Mouse (Mus musculus) layer of hippocampus, adult 9-11 months (tissue): ENCODE data around the gene Tecpr1.

ENCODE experiments used
- DNase-seq: peaks from one replicate; pipeline ENCODE4 v3.0.0; 2022

The Tecpr1 gene

DNA sequence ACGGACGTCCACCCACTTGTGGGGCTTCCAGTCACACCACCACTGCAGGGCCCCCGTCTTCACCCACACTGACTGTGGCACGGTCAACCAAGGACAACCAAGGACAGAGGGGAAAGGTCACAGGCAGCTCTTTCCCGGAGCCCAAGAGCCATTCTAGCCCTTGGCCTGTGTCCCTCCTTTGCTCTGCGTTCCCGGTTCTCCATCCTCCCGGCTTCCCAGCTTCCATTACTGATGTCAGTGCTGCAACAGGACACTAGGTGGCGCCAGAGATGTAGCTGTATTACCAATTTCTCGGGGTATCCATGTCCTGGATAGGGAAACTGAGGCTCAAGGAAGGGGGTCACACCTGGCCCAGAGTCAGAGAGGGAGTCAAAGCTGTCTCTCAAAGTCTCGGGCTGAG lies 15.9 kb downstream of the Tecpr1 start:
- DNase-seq, result peak; percentile 47

DNA sequence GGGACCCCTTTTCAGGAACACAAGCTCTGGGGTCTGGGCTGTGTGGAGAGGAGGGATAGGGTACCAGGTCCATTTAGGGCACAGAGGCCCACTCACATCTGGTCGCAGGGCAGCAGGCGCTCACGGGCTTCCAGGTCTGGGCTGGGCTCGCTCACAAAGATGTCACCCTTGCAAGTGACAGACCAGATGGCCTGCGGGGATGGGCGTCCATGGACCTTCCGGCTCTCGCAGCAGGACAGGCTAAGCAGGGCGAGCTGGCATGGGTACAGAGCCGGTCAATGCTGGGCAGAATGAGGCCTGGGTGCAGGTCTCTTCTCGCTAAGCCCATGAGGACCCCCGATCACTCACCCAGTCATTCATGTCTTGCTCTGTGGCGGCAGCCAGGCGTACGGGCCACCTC lies 17.3 kb downstream of the Tecpr1 start:
- DNase-seq, result no peak

DNA sequence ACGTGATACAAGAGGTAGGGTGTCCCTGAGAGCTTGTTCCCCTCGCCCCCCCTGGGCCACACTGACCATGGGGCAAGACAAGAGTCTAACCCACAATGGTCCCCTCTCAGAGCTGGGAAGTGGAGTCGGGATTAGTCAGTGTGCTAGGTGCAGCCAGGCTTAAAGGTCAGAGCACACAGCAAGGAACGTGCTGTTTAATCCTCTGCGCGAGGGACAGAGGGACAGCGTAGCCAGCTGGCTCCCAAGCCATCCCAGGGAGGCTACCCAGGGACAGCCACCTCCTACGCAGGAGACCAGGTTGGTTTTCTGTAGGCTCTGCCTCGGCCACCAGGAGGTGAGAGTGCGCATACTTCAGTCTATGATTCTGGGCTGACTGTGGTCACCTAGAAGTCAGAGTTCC lies 18.5 kb downstream of the Tecpr1 start:
- no peak for DNase-seq

DNA sequence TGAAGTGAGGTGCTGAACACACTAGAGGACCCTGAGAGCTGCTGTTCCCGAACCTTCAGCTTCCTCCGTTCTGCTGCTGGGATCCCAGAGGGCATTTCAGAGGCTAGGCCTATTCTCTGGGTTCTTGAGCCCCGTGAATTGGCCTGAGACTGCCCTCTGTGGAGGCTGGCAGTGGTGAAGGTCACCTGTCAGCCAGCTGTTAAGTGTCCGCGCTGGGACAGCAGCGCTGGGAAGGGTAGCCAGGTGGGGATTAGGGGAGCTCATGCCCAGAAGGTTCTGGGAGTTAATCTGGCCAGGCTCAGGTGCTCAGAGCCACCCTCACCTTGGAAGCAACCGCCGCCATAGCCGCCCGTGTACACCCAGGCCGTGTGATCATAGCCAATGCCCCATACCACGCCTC lies 19.1 kb downstream of the Tecpr1 start:
- DNase-seq, result no peak

DNA sequence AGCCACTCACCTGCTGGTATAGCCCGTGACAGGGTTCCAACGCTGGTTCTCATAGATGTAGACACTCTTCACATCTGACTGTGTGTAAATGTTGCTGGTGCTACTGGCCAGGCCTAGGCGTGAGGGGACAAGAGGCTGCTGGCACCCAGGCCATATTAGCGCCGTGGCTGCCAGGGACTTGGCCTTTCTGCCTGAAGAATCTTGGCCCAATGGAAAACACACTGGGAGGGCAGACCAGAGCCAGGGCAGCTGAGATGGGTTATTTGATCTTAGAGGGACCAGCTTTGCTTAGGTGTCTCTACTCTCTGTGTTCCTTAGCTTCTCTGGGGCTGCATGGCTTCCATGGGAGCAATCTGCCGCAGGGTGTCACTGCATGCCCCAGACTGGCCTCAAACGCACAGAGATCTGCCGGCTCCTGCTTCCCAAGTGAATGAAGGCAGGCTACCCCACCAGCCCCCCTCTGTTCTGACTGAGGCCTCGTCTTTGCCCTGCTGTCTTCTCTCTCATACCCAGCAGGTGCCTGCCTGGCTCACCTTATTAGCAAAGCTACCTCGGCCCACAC lies 19.9 kb downstream of the Tecpr1 start:
- DNase-seq, result no peak

DNA sequence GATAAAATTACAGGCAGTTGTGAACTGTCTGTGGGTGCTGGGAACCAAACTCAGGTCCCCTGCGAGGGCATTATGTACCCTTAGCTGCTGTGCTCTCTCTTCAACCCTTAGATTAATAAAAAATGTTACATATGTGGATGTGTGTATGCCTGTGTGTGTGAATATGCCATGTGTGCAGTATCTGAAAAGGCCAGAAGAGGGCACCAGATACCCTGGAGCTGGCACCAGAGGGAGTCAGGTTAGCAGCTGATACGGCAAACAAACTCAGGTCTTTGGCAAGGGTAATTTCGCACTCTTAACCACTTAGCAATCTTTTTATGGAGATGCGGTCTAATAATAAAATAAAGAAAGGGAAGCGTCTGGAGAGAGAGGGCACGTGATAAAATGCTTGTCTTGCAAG lies 21.0 kb downstream of the Tecpr1 start:
- DNase-seq, result no peak

DNA sequence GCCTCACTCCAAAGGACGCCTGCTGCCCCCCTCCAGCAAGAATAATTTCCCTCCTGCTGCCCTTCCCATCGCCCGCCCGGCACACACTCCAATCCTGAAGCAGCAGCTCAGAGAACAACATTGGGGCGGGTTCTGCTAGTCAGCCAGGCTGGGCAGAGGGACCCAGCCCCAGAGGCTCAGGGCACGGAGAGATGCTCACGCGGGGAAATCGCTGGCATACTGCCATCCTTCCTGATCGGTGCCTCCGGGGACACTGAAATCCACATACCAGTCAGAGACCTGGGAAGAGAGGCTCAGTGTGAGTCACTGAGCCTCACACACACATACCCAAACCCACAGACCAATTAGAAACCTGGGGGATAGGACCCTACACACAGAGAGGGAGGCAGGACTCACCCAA lies 22.8 kb downstream of the Tecpr1 start:
- no peak for DNase-seq

DNA sequence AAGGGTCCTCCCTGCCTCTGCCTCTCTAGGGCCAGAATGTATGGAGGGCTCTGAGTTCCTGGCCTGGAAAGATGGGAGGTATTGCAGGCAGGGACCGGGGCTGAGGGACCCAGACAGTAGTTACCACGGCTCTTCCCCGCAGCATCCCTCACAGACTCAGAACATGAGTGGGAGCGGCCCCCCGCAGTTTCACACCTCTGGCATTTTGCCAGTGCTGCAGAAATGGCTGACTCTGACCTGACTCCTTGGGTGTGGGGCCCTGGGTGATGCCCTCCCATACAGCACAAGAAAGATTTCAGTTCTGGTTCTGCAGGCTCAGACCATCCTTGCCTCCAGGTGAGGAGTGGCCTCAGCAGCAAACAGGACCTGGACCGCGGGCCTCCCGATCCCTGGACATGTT lies 27.8 kb downstream of the Tecpr1 start:
- DNase-seq, result no peak

DNA sequence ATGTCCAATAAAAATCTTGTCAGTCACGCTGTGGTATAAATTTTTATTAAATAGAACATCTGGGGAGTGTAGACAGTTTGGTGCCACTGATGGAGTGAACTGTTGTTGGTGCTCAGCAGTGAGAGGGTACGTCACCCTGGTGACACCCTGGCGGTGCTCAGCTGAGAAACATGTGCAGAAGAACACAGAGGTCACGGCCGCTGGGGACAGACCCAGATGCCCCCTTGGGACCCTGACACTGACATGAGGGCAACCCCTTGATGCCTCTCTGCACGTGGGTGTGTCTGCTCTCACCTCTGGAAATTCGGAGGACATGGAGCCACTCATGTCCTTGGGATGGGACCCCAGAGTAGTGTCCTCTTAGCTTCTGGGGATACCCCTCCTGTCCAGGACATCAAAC lies 29.0 kb downstream of the Tecpr1 start:
- no peak for DNase-seq

DNA sequence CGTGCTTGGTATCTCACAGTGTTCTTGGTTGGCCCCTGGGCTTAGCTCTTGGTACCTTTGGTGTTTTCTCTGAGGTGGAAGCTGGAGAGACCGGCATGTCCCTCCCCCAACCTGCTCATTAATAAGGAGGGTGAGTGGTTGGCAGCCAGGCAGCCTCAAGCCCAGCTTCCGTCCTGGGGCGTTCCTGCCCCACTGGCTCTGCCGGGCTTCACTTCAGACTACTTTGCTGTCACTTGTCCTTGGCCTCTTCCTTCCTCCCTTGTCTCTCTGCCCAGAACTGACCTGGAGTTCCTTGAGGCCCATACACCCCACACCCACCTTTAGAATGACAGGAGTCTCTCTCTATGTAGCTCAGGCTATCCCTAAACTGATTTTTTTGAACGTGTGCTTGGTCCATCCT lies 30.7 kb downstream of the Tecpr1 start:
- no peak for DNase-seq

DNA sequence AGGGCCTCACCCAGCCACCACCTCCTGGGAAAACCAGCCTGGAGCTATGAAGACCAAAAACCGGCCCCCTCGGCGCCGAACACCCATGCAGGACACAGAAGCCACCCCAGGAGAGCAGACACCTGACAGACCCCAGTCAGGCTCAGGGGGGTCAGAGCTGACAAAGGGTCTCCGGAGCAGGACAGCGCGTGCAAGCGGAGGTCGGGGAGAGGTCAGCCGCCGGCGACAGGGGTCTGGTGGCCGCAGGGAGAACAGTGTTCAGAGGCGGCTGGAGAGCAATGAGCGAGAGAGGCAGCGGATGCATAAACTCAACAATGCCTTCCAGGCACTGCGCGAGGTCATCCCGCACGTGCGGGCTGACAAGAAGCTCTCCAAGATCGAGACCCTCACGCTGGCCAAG lies 32.4 kb downstream of the Tecpr1 start:
- no peak for DNase-seq

DNA sequence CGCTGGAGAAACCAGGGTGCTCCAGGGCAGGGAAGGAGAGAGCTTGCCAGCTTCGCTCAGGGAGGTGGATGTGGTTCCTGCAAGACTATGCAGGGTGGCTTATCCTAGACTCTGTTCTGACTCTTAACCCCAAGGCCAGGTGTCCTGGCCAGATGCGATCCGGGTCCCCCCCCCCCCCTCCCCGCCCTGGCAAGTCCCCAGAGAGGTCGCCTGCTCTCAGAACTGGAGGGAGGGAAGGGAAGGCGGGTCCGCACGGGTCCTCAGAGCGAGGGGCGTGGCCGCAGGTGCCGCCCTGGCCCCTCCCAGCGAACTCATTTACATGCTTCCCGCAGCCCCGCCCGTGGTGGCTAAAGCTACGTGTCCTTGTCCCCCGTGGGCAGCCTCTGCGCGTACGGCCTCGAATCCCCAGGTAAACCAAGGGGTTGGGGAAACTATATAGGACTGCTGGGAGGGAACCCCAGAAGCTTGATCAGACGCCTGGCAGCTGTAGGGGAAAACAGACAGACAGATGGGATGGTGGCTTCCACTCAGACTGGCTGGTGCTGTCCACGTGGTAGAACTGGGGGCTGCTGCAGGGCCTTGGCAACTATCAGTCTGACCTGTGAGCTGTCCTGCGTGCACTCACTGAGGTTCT lies 33.3 kb downstream of the Tecpr1 start, which contains the start of gene Bhlha15:
Gene Bhlha15, plus strand, starts transcription at position 337 of the 634 bp plus-strand sequence.
- DNase-seq, result no peak

DNA sequence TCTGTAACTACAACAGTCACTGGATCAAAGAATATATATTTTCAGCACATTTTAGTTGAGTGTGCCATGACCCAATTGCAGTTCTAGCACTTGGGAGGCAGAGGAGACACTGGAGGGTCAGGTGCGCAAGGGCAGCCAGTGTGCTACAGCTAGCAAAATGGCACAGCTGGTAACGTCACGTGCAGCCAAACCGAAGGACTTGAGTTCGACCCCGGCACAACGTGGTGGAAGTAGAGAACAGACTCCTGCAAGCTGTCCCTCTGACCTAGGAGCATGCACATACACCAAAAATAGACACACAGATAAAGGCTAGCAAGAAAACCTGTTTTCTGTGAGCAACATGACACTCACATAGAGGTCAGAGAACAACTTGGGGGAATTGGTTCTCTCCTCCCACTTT lies 34.1 kb downstream of the Tecpr1 start:
- DNase-seq, result no peak

DNA sequence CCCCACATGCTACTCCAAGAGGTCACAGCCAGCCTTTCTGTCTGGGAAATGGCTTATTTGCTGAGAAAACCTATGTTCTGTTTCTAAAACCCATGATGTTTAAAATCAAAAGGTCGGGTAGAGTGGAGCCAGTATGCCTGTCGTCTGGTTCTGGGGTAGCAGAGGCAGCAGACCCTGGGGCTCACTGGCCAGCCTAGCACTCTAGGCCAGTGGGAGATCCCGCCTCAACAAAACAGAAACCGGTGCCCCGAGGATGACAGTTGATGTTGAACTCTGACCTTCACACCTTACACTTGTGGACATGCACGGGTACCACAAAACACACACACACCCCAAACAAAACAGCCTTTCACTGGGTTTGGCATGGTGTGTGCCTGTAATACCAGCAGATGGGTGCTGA lies 35.0 kb downstream of the Tecpr1 start:
- no peak for DNase-seq

DNA sequence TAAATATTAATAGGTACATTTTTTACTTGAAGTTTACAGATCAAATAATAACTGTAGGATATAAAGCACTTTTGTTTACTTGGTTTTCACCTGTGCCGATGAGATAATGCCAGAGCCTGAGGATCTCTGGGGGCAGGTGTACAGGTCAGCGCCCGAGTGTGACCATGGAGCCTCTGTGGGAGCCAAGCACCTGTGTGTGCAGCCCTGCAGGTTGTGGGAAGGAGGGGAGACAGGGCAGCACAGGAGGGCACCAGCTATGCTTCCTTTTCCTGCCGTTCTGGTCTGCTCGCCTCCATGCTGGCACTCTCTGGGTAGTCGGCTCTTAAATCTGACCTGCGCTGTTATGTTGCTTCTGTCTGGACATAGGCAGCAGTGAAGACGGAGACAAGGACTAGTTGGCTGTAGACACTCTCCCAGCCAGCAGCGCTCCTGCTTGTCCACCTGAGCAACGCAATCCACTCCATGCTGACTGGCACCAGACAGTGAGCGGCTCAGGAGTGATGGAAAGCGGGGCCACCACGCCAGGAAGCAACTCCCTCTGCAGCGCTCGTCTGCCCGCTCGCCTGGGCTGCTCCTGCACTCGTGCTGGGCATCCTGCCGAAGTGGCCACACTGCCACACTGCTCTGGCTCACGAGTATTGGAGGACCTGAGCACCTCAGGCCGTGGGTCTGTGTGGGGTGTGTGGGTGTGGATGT lies 38.9 kb downstream of the Tecpr1 start:
- DNase-seq, result no peak

DNA sequence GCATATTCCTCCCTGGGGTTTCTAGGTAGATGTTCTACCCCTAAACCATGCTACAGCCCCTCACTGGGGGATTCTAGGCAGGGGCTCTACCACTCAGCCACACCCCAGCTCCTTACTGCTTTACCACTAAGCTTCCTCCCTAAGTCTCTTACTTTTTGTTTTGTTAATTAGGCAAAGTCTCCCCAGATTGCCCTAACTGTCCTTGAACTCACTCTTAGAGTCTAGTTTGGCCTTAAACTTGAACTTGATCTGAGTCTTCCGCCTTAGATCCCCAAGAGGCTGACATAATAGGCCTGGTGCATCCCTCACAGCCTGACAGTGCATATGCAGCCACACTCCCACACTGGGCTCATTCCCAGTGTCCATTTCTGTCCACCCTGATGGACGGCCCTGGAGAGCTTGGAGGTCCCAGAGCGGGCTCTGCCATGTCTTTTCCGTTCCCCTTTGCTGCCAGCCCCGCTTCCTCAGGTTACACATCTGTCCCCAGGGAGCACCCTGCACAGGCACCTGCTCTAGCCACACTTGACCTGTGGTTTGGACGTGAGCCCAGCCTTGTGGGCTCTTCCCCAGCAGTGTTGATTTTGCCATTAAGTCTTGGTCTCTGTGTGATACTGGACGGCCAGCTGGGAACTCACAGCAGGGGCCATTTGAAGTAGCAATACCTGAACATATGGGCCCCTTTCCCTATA lies 39.6 kb downstream of the Tecpr1 start:
- no peak for DNase-seq

DNA sequence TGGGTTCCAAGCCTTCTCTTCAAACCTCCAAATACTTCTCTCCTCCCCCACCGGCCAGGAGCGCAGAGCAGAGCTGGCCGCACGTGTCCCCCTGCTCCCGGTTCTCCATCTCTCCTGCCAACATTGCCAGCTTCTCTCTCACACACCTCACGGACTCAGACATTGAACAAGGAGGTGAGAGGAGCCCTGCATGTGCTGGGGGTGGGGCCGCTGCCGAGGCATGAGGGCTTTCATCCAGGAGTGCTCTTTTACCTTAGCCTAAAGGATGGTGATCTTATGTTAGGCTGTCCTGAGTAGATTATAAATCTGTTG lies 40.2 kb downstream of the Tecpr1 start:
- no peak for DNase-seq

DNA sequence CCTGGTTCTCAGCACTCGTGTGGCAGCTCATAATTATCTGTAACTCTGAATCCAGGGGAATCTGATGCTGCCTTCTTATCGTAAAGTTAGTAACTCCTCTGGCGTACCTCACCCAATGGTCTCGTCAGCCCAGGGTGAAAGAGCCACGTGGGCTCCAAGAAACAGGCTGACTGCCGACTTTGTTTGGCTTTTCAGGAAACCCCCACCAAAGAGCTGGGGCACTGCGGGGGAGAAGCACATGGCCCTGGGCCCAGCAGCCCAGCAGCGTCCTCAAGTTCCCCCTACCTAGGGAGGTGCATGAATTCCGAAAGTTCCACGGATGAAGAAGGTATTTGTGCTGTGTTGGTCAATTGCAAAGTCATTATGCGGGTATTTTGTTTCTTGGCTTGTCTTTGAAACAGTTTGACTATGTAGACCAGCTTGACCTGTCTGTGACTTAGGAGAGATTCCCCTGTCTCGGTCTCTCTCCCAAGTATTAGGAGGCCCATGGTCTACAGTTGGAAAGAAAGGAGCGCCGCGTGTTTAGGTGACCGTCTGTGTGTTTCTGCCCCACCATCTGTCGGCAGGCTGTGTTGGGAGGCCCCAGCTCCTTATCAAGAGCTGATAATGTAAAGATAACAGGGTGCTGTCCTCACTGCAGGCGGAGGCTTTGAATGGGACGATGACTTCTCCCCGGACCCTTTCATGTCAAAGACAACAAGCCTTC lies 40.7 kb downstream of the Tecpr1 start:
- no peak for DNase-seq

DNA sequence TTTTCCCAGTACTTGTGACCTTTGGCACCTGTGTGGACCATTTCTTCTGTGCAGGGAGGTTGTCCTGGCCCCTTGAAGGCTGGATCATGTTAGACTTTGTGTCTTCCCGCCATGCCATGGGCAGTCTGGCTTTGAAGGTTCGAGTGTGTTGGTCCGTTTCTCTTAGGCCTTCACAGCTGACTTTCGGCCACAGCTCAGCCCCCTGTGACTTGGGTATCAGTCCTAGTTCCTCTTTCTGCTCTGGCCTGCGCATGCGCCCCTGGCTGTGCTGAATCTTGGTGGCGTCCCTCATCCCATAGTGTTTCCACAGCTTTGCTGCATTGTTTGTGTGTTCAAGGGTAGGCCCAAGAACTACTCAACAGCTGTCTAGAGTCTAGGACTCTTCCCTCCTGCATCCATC lies 42.2 kb downstream of the Tecpr1 start:
- no peak for DNase-seq

DNA sequence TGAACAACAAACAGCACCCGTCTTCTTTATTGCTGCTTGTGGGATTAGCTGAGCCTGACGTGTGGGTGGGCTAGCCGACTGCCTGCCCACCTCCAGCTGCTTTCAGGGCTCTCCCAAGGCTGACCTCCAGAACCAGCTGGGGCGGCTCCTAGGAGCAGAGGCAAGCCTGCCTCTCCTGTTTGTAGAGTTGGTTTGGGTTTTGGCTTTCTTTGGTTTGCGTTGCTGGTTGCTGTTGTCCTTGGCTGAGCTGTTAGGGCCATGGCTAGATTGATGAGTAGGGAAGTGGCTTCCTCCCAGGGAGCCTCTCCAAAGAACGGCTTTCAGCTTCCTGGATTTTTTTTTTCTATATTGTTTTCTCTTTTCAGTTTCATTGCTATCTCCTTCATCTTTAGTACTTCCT lies 45.2 kb downstream of the Tecpr1 start:
- no peak for DNase-seq

DNA sequence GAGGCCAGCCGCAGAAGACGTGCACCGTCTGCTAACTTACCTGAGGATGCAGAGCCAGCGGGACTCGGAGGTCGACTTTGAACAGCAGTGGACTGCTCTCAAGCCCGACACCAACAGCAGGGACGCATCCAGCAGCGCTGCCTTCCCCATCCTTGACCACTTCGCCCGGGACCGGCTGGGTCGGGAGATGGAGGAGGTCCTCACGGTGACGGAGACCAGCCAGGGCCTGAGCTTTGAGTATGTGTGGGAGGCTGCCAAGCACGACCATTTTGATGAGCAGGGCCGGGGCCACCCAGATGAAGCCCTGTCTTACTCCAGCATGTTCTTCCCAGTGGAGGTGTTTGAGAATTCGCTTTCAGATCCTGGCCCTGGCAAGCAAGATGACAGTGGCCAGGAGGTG lies 49.8 kb downstream of the Tecpr1 start:
- no peak for DNase-seq

DNA sequence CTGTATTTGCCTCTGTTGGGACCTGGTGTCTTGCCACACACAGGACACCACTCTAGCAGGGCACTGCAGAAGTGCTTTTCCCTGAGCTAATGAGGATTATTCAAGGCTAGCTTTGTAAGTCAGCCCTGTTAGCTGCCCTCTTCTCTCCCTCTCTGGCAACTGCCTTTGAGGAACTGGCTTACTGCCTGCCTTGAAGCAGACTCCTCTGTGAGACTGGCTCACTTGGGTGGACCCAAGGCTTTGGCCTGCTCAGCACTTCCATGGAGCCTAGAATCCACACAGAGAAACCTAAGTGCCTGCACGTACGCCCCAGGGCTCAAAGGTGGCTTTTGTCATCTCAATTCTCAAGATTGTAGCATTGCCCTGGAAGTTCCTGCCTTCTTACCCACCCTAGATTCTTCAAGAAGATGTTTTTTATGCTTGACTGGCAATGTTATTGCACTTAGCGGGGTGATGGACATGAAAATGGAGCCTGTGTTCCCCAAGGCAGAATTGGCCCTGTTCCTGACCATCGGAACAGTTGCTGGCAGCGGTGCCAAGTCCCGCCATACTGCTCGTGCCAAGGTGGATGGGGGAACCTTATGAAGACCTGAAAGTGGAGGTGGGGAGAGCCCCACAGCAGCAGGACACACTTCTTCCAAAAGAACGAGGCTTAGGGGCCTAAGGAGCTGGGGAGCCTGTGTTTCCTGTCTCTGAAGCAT lies 54.0 kb downstream of the Tecpr1 start:
- DNase-seq, result peak; percentile 26

DNA sequence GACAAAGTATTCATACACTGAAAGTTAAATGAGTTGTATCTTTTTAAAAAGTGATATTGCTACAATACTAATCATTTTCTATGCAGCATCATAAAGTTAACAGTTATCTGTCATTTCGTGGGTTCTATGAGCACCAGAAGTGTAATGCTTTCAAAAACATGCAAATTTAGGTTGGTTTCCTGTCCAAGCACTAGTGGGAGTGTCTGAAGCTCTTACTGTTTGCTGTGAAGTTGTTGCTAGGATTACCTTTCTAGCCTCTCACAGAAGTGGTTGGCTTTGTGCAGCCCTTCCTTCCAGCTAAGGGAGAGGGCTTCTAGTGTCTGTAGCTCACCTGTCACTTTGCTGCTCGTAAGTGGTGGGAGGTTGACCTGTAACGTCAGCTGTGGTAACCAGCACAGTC lies 57.7 kb downstream of the Tecpr1 start:
- DNase-seq, result no peak
